Mouse (Mus musculus): ENCODE measurements around the gene Kcnq5.

DNA sequence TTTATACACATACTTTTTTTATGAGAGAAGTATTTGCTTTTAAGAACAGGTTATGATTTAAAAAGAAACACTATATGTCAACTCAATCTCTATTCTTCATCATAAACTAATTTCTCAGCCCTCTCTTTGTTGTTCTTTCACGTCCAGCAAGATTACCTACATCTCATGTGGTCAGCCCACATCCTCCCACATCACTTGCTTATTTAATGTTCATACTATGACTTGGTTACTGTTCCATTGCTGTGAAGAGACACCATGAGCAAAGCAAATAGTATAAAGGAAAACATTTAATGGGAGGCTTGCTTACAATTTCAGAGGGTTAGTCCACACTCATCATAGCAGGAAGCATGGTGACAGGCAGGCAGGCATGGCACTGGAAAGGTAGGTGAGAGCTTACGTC lies 124.4 kb downstream of the Kcnq5 start:
- TF ChIP-seq GATA1 (IDR thresholded peaks at IDR 0.05; ENCODE audit: borderline replicate concordance, low read length) (no peak), FLI1 (IDR thresholded peaks at IDR 0.05; ENCODE audit: low read length) (no peak)
